Mouse (Mus musculus) testis, adult 2 months (tissue): ENCODE measurements around the gene Dab2. TPM values are rescaled to one million over a fixed set of nuclear protein-coding genes. Genes with fewer than 3 reads are reported as not detected.

Source experiments
- H3K27ac ChIP-seq: fragments of 200-500 bp; 2 replicates; pipeline ENCODE4 v1.5.1; 2012; ENCODE audit warnings: low read depth, low read length; ENCODE audit not compliant: control insufficient read depth, insufficient read depth
- H3K27me3 ChIP-seq: fragments of 200-500 bp; 2 replicates; pipeline ENCODE4 v1.6.1; 2012; ENCODE audit warnings: mild to moderate bottlenecking, low read length, moderate library complexity; ENCODE audit not compliant: control insufficient read depth, insufficient read depth
- H3K36me3 ChIP-seq: fragments of 200-500 bp; 2 replicates; pipeline ENCODE4 v1.6.1; 2012; ENCODE audit warnings: mild to moderate bottlenecking, low read length; ENCODE audit not compliant: control insufficient read depth, insufficient read depth
- H3K4me1 ChIP-seq: fragments of 200-500 bp; 2 replicates; pipeline ENCODE4 v1.6.1; 2012; ENCODE audit warnings: low read length; ENCODE audit not compliant: control insufficient read depth, insufficient read depth
- H3K4me3 ChIP-seq: fragments of 200-500 bp; 2 replicates; pipeline ENCODE4 v1.5.1; 2012; ENCODE audit warnings: low read depth, mild to moderate bottlenecking, low read length, moderate library complexity, mixed read lengths; ENCODE audit not compliant: control insufficient read depth
- CTCF ChIP-seq: fragments of 200-500 bp; IDR thresholded peaks from 2 replicates; pipeline ENCODE4 v1.5.1; 2012; ENCODE audit warnings: low read depth, mild to moderate bottlenecking, inconsistent platforms, low read length, moderate library complexity; ENCODE audit not compliant: control insufficient read depth, insufficient read depth, insufficient replicate concordance
- POLR2A ChIP-seq: fragments of 200-500 bp; IDR thresholded peaks from 2 replicates; pipeline ENCODE4 v1.6.1; 2012; ENCODE audit warnings: low read depth, mild to moderate bottlenecking, inconsistent platforms, low read length, moderate library complexity; ENCODE audit not compliant: control insufficient read depth
- polyA plus RNA-seq: library from polyadenylated mRNA; depleted of rRNA; stranded (reverse); fragments of >200 nt; gene quantifications from 2 replicates; pipeline ENCODE4 v1.2.3, GENCODE M21; 2012

Dab2 gene
- polyA plus RNA-seq, 1 experiment, result 4.1 TPM

GRCm38 (mm10) chr15:6393624-6394023 is 94.0 kb downstream of the Dab2 start:
- TF ChIP-seq POLR2A (no peak), CTCF (no peak)
- Histone ChIP-seq H3K27ac (no peak overlapping the region), H3K4me1 (no peaks in the 10 kb centered on the region), H3K36me3 (no peaks in the 10 kb centered on the region), H3K4me3 (no peak overlapping the region), H3K27me3 (no peaks in the 10 kb centered on the region)

- H3K4me3 ChIP-seq, result no peak overlapping the region
- H3K36me3 ChIP-seq, result no peaks in the 10 kb centered on the region
- TF ChIP-seq CTCF, result no peak
- no peak for TF ChIP-seq POLR2A
- H3K27ac ChIP-seq, result no peak overlapping the region
- H3K4me1 ChIP-seq, result no peaks in the 10 kb centered on the region
- H3K27me3 ChIP-seq, result no peaks in the 10 kb centered on the region
Observed at GRCm38 (mm10) chr15:6398211-6398610, 98.6 kb downstream of the Dab2 start.

GRCm38 (mm10) chr15:6398881-6399280 is 99.3 kb downstream of the Dab2 start:
- H3K27me3 ChIP-seq, result no peaks in the 10 kb centered on the region
- H3K4me1 ChIP-seq, result no peaks in the 10 kb centered on the region
- TF ChIP-seq POLR2A, result no peak
- TF ChIP-seq CTCF, result no peak
- no peak overlapping the region for H3K27ac ChIP-seq
- no peak overlapping the region for H3K4me3 ChIP-seq
- H3K36me3 ChIP-seq, result no peaks in the 10 kb centered on the region

- no peak overlapping the region for H3K27ac ChIP-seq
- no peaks in the 10 kb centered on the region for H3K36me3 ChIP-seq
- no peak for TF ChIP-seq CTCF
- TF ChIP-seq POLR2A, result no peak
- no peaks in the 10 kb centered on the region for H3K4me1 ChIP-seq
- H3K4me3 ChIP-seq, result no peak overlapping the region
- H3K27me3 ChIP-seq, result no peaks in the 10 kb centered on the region
Observed at GRCm38 (mm10) chr15:6400115-6400514, 100.5 kb downstream of the Dab2 start.

- no peaks in the 10 kb centered on the region for H3K4me1 ChIP-seq
- no peak overlapping the region for H3K4me3 ChIP-seq
- no peaks in the 10 kb centered on the region for H3K36me3 ChIP-seq
- no peak overlapping the region for H3K27ac ChIP-seq
- H3K27me3 ChIP-seq, result no peaks in the 10 kb centered on the region
- TF ChIP-seq CTCF, result no peak
- no peak for TF ChIP-seq POLR2A
Observed at GRCm38 (mm10) chr15:6402433-6402832, 102.8 kb downstream of the Dab2 start.

GRCm38 (mm10) chr15:6404172-6404571 is 104.6 kb downstream of the Dab2 start:
- no peaks in the 10 kb centered on the region for H3K36me3 ChIP-seq
- no peak overlapping the region for H3K27ac ChIP-seq
- H3K4me3 ChIP-seq, result no peak overlapping the region
- no peaks in the 10 kb centered on the region for H3K4me1 ChIP-seq
- TF ChIP-seq CTCF, result no peak
- no peak for TF ChIP-seq POLR2A
- H3K27me3 ChIP-seq, result no peaks in the 10 kb centered on the region

- H3K4me1 ChIP-seq, result no peaks in the 10 kb centered on the region
- H3K36me3 ChIP-seq, result no peaks in the 10 kb centered on the region
- TF ChIP-seq CTCF (no peak), POLR2A (no peak)
- no peaks in the 10 kb centered on the region for H3K27me3 ChIP-seq
- H3K4me3 ChIP-seq, result no peak overlapping the region
- no peak overlapping the region for H3K27ac ChIP-seq
Observed at GRCm38 (mm10) chr15:6406771-6407170, 107.2 kb downstream of the Dab2 start.

GRCm38 (mm10) chr15:6409031-6409430 is 109.4 kb downstream of the Dab2 start:
- H3K27ac ChIP-seq, result no peak overlapping the region
- H3K27me3 ChIP-seq, result no peaks in the 10 kb centered on the region
- no peak for TF ChIP-seq POLR2A
- TF ChIP-seq CTCF, result no peak
- no peak overlapping the region for H3K4me3 ChIP-seq
- H3K4me1 ChIP-seq, result no peaks in the 10 kb centered on the region
- no peaks in the 10 kb centered on the region for H3K36me3 ChIP-seq
